Mouse (Mus musculus) right cerebral cortex, adult 18-20 months (tissue): ENCODE data around the gene Rbms3.

Source experiments
- DNase-seq: peaks from one replicate; pipeline ENCODE4 v3.0.0; 2022; ENCODE audit warnings: mixed read lengths

Gene Rbms3

GRCm38 (mm10) chr9:117371980-117372379 is 257.7 kb downstream of the Rbms3 start:
- no peak for DNase-seq

GRCm38 (mm10) chr9:117370086-117370485 is 259.6 kb downstream of the Rbms3 start:
- DNase-seq, result no peak

- DNase-seq, result no peak
These were observed 261.7 kb downstream of the Rbms3 start for GRCm38 (mm10) chr9:117368016-117368415.

GRCm38 (mm10) chr9:117364610-117365009 is 265.1 kb downstream of the Rbms3 start:
- DNase-seq, result no peak

- DNase-seq, result no peak
These were observed 268.3 kb downstream of the Rbms3 start for GRCm38 (mm10) chr9:117361431-117361830.

GRCm38 (mm10) chr9:117356764-117357442 is 272.8 kb downstream of the Rbms3 start:
- DNase-seq, result peak; percentile 62

GRCm38 (mm10) chr9:117355501-117355900 is 274.2 kb downstream of the Rbms3 start:
- DNase-seq, result no peak

GRCm38 (mm10) chr9:117342336-117342735 is 287.4 kb downstream of the Rbms3 start:
- DNase-seq, result no peak

- DNase-seq, result no peak
These were observed 299.0 kb downstream of the Rbms3 start for GRCm38 (mm10) chr9:117330681-117331080.

GRCm38 (mm10) chr9:117319271-117319670 is 310.4 kb downstream of the Rbms3 start:
- no peak for DNase-seq

GRCm38 (mm10) chr9:117318461-117318860 is 311.3 kb downstream of the Rbms3 start:
- no peak for DNase-seq

GRCm38 (mm10) chr9:117317251-117317650 is 312.5 kb downstream of the Rbms3 start:
- DNase-seq, result no peak

- DNase-seq, result no peak
These were observed 316.1 kb downstream of the Rbms3 start for GRCm38 (mm10) chr9:117313642-117314041.

- no peak for DNase-seq
These were observed 319.9 kb downstream of the Rbms3 start for GRCm38 (mm10) chr9:117309809-117310208.

GRCm38 (mm10) chr9:117298991-117299390 is 330.7 kb downstream of the Rbms3 start:
- DNase-seq, result no peak

- no peak for DNase-seq
These were observed 331.8 kb downstream of the Rbms3 start for GRCm38 (mm10) chr9:117297662-117298531.

- DNase-seq, result no peak
These were observed 338.5 kb downstream of the Rbms3 start for GRCm38 (mm10) chr9:117291066-117291850.

- DNase-seq, result no peak
These were observed 354.9 kb downstream of the Rbms3 start for GRCm38 (mm10) chr9:117274846-117275245.

GRCm38 (mm10) chr9:117259614-117260013 is 370.1 kb downstream of the Rbms3 start:
- DNase-seq, result no peak

- DNase-seq, result peak; percentile 76
These were observed 376.4 kb downstream of the Rbms3 start for GRCm38 (mm10) chr9:117253361-117253760.

- DNase-seq, result peak; percentile 14
These were observed 377.3 kb downstream of the Rbms3 start for GRCm38 (mm10) chr9:117252411-117252861.

- peak; percentile 15 for DNase-seq
These were observed 378.0 kb downstream of the Rbms3 start for GRCm38 (mm10) chr9:117251521-117252368.
